Mouse (Mus musculus): Measurements from ENCODE around the gene Asap2. TPM values are rescaled to one million over a fixed set of nuclear protein-coding genes. Genes with fewer than 3 reads are reported as not detected.
A peak's percentile ranks its signal among the peaks of the same experiment; 100 is the strongest.

Asap2 gene
- total RNA-seq, 2 experiments from 2014 or later = 8.2 to 17.5 TPM

- no peak for DNase-seq (ENCODE audit: low spot score in 2 of 2)
These were observed 174.9 kb downstream of the Asap2 start for GRCm38 (mm10) chr12:21165157-21165556.

DNA sequence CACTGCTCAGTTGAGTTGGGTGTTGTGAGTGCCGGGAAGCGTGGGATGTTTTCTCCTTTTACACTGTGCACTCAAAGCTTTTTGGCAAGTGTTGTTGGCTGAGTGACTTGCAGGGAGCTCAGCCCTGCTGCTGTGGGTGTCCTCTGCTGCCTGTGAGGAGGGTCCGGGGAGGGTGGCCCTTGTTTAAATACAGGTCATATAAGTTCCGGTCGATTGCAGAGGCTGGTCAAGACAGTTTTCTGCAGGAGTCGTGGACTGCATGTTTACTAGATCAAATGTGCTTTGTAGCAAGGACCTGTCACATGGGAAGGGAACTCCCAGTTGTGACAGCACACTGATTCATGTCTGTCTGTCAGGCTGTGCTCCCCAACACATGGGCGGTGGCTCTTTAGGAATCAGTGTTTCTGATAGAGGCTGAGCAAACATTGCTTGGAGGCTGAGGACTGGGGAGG, 175.7 kb downstream of the Asap2 start:
- no peak for DNase-seq (ENCODE audit: low spot score in 2 of 2)

DNA sequence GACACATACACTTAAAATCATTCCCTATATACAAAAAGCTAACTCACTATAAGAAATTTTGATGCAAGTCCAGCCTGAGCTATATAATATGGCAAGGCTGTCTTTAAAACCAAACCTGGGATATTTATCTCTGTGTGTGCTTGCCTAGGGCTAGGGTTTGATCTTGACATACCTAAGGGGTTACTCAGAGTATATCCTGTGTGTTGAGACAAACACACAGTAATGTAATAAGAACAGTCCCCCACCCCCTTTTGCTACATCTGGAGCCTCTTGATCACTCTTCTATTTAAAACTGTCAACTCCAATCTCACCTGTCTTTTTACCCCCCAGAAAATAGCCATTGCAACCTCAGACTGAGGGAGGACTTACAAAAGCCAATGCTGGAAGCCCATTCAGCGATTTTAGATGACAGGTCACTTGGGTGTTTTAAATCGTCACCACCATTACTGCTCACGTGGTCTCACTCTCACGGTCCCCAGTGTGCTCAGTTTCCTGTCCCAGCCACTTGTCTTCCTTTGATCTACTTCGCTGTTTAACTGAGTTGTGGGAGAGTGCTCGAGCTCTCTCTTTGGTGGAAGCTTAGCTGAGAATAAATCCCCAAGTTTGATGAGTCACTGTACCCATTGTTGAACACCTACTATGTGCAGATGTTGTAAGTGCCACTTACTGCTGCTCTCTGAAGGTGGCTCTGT, 176.8 kb downstream of the Asap2 start:
- no peak for DNase-seq (ENCODE audit: low spot score in 2 of 2)

- DNase-seq (ENCODE audit: low spot score in 2 of 2) = no peak
These were observed 177.5 kb downstream of the Asap2 start for GRCm38 (mm10) chr12:21167741-21168140.

GRCm38 (mm10) chr12:21168149-21168548, 177.9 kb downstream of the Asap2 start:
- DNase-seq (ENCODE audit: low spot score in 2 of 2) = no peak

- no peak for DNase-seq (ENCODE audit: low spot score in 2 of 2)
These were observed 181.7 kb downstream of the Asap2 start for GRCm38 (mm10) chr12:21171776-21172490.

DNA sequence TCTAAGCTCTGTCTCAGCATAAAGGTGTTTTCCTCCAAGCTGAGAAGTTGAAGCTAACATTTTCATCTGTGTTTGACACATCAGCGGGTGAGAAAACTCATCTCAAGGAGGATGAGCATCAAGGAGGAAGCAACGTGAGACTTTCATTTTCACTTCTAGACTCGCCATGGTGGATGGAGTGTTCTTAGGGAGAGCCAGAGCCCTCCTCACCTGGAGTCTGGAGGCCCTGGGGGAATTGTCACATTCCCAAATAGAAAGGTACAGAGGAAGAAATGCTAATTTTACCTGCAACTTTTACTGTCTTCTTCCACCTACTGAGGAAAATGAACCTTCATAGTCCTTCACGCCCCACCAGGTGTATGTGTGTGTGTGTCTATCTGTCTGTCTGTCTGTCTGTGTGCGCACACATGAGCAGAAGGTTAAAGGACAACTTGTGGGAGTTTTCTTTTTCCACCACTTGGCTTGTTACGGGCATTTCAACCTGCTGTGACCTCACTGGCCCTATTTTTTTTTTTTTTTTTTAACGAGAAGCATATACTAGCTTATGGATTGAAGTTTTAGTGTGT, 183.7 kb downstream of the Asap2 start:
- DNase-seq (ENCODE audit: low spot score in 2 of 2) = no peak

- no peak for DNase-seq (ENCODE audit: low spot score in 2 of 2)
These were observed 186.1 kb downstream of the Asap2 start for GRCm38 (mm10) chr12:21176399-21176798.

GRCm38 (mm10) chr12:21177123-21177698, 187.0 kb downstream of the Asap2 start:
- no peak for DNase-seq (ENCODE audit: low spot score in 2 of 2)

GRCm38 (mm10) chr12:21180091-21180490, 189.8 kb downstream of the Asap2 start:
- DNase-seq (ENCODE audit: low spot score in 2 of 2) = no peak

- no peak for DNase-seq (ENCODE audit: low spot score in 2 of 2)
These were observed 192.5 kb downstream of the Asap2 start for GRCm38 (mm10) chr12:21182786-21183185.

DNA sequence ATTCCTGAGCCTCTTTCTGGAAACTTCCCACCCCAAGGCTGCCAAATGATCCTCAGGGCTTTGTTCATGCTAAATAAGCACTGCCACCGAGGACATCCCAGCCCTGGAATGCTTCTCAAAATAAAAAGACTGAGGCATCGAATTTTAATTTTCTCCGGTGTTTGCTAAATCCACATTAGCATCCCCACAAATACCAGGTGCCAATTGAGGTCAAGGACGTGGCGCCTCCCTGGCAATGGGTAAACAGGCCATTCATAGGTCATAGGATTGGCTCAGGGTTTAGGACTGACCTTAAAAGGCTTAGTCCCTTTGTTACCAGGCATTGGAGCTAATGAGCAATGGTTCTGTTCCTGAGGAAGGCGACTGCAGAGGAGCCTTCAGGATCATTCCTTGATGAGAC, 193.1 kb downstream of the Asap2 start:
- DNase-seq (ENCODE audit: low spot score in 2 of 2) = no peak

DNA sequence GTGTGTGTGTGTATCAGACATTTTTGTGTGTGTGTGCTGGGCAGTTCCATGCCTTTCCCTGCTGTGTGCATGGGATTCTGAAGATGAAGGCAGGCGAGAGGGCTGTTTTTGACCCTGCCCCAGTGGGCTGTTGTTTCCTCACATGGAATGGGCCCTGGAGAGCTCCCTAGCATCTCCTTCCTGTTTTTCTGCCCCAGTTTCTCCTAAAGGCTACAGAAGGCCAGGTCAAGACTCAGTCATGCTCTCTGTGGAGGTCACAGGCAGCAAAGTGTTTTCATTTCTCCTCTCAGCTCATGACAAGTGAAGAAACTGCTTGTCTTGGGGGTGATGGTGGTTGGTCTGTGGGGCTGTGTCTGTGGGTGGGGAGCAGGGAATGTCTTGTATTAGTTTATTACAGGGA, 195.9 kb downstream of the Asap2 start:
- no peak for DNase-seq (ENCODE audit: low spot score in 2 of 2)

GRCm38 (mm10) chr12:21188880-21189279, 198.6 kb downstream of the Asap2 start:
- peak in 1 of 2 experiments; percentile 39 for DNase-seq (ENCODE audit: low spot score in 2 of 2)

- DNase-seq (ENCODE audit: low spot score in 2 of 2) = no peak
These were observed 201.3 kb downstream of the Asap2 start for GRCm38 (mm10) chr12:21191546-21191945.

DNA sequence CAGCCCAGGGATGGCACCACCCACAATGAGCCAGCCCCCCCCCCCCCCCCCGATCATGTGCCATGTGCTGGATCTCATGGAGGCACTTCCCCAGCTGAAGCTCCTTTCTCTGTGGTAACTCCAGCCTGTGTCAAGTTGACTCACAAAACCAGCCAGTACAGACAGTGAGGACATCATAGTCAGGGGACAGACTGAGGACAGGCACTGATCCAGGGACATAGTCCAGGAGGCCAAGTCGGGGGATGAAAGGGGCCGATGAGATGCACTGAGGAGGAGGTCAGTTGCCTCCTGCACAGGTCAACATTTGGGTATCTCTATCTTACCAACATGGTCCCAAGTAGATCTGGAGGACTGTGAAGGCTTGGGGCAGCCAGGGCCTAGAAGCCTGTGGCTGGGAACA, 205.2 kb downstream of the Asap2 start:
- no peak for DNase-seq (ENCODE audit: low spot score in 2 of 2)

DNA sequence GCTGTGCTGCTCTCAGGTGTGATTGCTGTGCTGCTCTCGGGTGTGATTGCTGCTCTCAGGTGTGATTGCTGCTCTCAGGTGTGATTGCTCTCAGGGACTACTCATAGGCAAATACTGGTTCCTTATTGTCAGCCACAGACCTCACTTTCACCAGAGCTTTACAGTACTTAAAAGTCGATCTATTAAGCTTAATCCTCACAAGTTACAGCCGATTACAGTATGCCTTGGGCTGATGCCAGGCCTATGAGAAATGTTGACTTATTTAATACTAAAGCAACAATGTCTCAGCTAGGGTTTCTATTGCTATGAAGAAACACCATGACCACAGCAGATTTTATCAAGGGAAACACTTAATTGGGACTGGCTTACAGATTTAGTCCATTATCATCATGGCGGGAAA, 206.2 kb downstream of the Asap2 start:
- no peak for DNase-seq (ENCODE audit: low spot score in 2 of 2)

DNA sequence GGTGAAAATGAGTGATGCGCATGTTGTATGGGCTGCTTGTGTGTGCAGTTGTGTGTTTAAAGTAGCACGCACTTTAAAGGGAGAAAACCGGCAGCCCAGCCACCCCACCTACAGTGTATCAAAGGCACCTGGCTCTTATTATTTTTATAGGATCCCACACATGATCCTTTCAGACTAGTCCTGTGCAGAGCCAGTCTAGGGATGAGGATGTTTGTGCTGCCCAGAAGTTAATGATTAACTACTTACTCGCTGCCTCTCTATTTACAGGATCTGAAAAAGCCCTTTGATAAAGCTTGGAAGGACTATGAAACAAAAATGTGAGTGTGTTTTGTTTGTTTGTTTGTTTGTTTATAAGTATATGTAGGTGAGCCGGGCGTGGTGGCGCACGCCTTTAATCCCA, 210.4 kb downstream of the Asap2 start:
- no peak for DNase-seq (ENCODE audit: low spot score in 2 of 2)

- DNase-seq (ENCODE audit: low spot score in 2 of 2) = no peak
These were observed 211.4 kb downstream of the Asap2 start for GRCm38 (mm10) chr12:21201485-21202269.

- peak in 1 of 2 experiments; percentile 30 for DNase-seq (ENCODE audit: low spot score in 2 of 2)
These were observed 214.5 kb downstream of the Asap2 start for GRCm38 (mm10) chr12:21204701-21205312.

- DNase-seq (ENCODE audit: low spot score in 2 of 2) = no peak
These were observed 215.5 kb downstream of the Asap2 start for GRCm38 (mm10) chr12:21205799-21206198.

Data from adrenal gland, adult 18-20 months (tissue).